Mouse (Mus musculus) olfactory bulb, adult 2 months (tissue): ENCODE results near the gene Adora2a. TPM values are rescaled to one million over a fixed set of nuclear protein-coding genes. Genes with fewer than 3 reads are reported as not detected.

Experiments used
- H3K27ac ChIP-seq: fragments of 200-500 bp; 2 replicates; pipeline ENCODE4 v1.5.1; 2012; ENCODE audit warnings: low read depth, low read length; ENCODE audit not compliant: insufficient read depth
- H3K4me1 ChIP-seq: fragments of 200-500 bp; 2 replicates; pipeline ENCODE4 v1.6.1; 2012; ENCODE audit warnings: low read length; ENCODE audit not compliant: control insufficient read depth, insufficient read depth
- H3K4me3 ChIP-seq: fragments of 200-500 bp; 2 replicates; pipeline ENCODE4 v1.5.1; 2012; ENCODE audit warnings: mild to moderate bottlenecking, low read depth, low read length, moderate library complexity; ENCODE audit not compliant: insufficient read depth
- CTCF ChIP-seq: fragments of 200-500 bp; IDR thresholded peaks from 2 replicates; pipeline ENCODE4 v1.5.1; 2012; ENCODE audit warnings: low read depth, mild to moderate bottlenecking, low read length, moderate library complexity; ENCODE audit not compliant: insufficient read depth
- POLR2A ChIP-seq: fragments of 200-500 bp; IDR thresholded peaks from 2 replicates; pipeline ENCODE4 v1.6.1; 2012; ENCODE audit warnings: mild to moderate bottlenecking, low read depth, low read length, moderate library complexity; ENCODE audit not compliant: insufficient read depth
- WGBS: fragments of 180-500 bp; shearing (Covaris S2); methylation state at CpG from one replicate; pipeline ENCODE4 v1.1.7; 2018; 5-methylcytosine and 5-hydroxymethylcytosine counted together
- polyA plus RNA-seq: library from polyadenylated mRNA; stranded (reverse); fragments of >200 nt; gene quantifications from 2 replicates; pipeline ENCODE4 v1.2.4, GENCODE M21; 2012; ENCODE audit warnings: low replicate concordance; ENCODE audit not compliant: missing spikeins, insufficient read depth, insufficient read length

The Adora2a gene
- polyA plus RNA-seq, 1 experiment = not detected

GRCm38 (mm10) chr10:75304049-75304405 lies 12.7 kb upstream of the Adora2a start:
- no peak overlapping the region for H3K4me3 ChIP-seq
- WGBS = 80% methylated on average over 5 of the region's 5 CpGs
- H3K27ac ChIP-seq = 0 out of 2 replicates have a peak overlapping the region, but pooled peaks have one; percentile 8
- TF ChIP-seq POLR2A (no peak), CTCF (no peak)
- peaks cover 13% of the 10 kb centered on the region for H3K4me1 ChIP-seq

DNA sequence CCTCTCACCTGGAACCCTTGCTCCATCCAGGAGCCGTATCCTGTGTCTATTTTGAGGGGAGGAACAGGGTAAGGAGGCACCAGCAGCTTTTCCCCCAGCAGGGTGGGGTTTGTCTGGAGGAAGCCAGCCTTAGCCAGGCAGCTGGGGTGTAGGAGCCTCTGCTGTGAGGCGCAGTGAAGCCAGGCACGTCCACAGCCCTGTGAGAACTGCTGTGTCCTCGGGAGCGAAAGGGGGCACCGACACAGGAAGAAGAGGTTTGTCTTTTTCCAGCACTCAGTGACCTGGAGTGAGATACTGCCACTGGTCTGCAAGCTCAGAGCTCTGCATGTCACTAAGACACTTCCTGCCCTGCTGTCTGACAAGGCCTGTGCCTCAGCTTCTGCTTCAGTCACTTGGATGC lies 12.3 kb upstream of the Adora2a start:
- WGBS = 42% methylated on average over 6 of the region's 6 CpGs
- H3K4me3 ChIP-seq = no peak overlapping the region
- H3K27ac ChIP-seq = 0 out of 2 replicates have a peak overlapping the region, but pooled peaks have one; percentile 8
- TF ChIP-seq POLR2A (no peak), CTCF (no peak)
- peaks cover 13% of the 10 kb centered on the region for H3K4me1 ChIP-seq

- Histone ChIP-seq H3K4me1 (peaks cover 13% of the 10 kb centered on the region), H3K27ac (no peak overlapping the region), H3K4me3 (no peak overlapping the region)
- WGBS = 95% methylated on average over 7 of the region's 7 CpGs
- TF ChIP-seq CTCF = no peak
- no peak for TF ChIP-seq POLR2A
Measured at GRCm38 (mm10) chr10:75307130-75307529, 9.5 kb upstream of the Adora2a start.

DNA sequence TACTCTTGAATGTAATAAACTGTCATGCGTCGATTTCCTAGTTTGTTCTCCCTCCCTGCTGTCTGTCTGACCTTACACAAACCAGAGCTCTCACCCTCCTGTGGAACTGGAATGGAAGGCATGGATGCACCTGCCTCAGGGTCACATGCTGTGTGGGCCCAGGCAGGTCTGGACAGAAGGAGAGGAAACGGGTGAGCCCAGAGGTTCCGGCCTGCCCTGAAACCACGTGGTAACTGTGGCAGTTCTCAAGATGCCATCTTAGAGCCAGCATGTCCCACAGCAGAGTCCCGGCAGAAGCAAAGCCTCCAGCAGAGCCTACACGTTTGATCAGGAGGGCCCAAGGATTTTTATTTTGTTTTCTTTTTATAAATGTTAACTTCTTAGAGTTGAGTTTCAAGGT lies 4.3 kb upstream of the Adora2a start:
- peaks cover 16% of the 10 kb centered on the region for H3K4me1 ChIP-seq
- 83% methylated on average over 7 of the region's 7 CpGs for WGBS
- H3K27ac ChIP-seq = no peak overlapping the region
- no peak for TF ChIP-seq CTCF
- TF ChIP-seq POLR2A = no peak
- no peak overlapping the region for H3K4me3 ChIP-seq

- WGBS = 72% methylated on average over 6 of the region's 6 CpGs
- TF ChIP-seq CTCF = no peak
- TF ChIP-seq POLR2A = no peak
- H3K4me3 ChIP-seq = no peak overlapping the region
Measured at GRCm38 (mm10) chr10:75314190-75314980, 2.3 kb upstream of the Adora2a start.

GRCm38 (mm10) chr10:75315756-75316155 lies 921 bp upstream of the Adora2a start:
- TF ChIP-seq POLR2A (no peak), CTCF (no peak)
- 41% methylated on average over 8 of the region's 8 CpGs for WGBS
- Histone ChIP-seq H3K27ac (no peak overlapping the region), H3K4me1 (peaks cover 19% of the 10 kb centered on the region), H3K4me3 (no peak overlapping the region)

More at GRCm38 (mm10) chr10:75314190-75314980, 2.3 kb upstream of the Adora2a start:
- no peak overlapping the region for H3K27ac ChIP-seq
- H3K4me1 ChIP-seq = peaks cover 19% of the 10 kb centered on the region

GRCm38 (mm10) chr10:75316472-75316871 lies 205 bp upstream of the Adora2a start:
- Histone ChIP-seq H3K4me3 (peak overlapping the region; percentile 51), H3K27ac (no peak overlapping the region), H3K4me1 (peaks cover 19% of the 10 kb centered on the region)
- WGBS = 5% methylated on average over 9 of the region's 9 CpGs
- TF ChIP-seq POLR2A (no peak), CTCF (no peak)

DNA sequence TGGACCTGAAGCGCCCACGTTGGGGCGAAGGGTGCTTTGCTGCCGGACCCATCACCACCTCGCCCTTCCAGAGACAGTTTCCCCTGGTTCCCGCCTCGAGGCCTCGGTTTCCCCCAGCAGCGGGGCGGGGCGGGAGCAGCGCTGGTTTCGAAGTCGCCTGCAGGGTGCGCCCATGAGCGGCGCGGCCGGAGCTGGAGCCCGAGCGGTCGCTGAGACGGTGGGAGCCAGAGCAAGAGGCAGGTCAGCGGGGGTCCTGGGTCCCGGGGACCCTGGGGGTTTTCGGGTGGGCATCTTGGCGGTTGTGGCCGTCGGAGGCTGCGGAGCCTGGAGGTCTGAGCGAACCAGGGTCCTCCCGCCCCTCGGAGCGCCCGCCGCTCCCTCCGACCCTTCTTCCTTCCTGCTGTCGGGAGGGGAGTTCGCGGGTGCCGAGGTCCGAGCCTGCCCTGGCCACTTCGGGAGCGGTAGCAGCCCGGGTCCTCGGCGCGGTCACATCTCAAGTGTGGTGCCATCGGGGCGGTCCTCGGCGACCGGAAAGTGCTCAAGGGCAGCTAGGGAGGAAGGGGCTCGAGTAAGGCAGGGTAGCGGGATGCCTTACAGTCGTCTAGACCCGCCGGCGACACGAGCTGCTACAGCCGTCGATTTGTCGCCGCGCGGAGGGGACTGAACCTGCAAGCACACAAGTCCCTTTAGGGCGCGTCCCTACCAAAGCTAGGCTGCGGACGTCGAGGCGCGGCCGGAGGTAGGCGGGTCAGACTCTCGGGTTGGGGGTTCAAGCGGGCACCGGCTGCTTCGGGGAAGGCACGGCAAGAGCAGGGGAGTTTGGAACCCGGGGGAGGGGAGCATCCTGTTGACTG lies 458 bp downstream of the Adora2a start:
- 1% methylated on average over 81 of the region's 81 CpGs for WGBS
- TF ChIP-seq CTCF = peak; percentile 67
- no peak for TF ChIP-seq POLR2A
- H3K27ac ChIP-seq = no peak overlapping the region
- H3K4me1 ChIP-seq = peaks cover 22% of the 10 kb centered on the region
- peak overlapping the region; percentile 51 for H3K4me3 ChIP-seq

DNA sequence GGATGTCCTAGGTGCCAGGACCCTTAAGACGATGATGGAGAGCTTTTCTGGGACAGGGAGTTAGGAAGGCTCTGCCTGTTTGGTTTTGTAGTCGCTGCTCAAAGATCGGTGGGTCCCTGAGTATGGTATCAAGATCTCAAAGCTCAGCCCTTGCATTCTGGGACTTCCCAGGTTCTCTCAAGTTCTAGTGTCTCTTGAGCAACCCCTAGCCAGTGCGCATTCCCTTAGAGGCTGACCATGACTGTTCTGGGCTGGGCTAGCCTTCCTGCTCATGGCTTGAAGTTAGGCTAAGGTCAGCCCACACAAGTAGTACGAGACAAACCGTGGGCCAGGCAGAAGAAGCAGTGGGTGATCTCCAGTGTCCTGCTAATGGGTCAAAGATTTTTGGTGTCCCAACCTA lies 1.5 kb downstream of the Adora2a start:
- H3K4me3 ChIP-seq = peak overlapping the region; percentile 51
- no peak for TF ChIP-seq CTCF
- peaks cover 22% of the 10 kb centered on the region for H3K4me1 ChIP-seq
- no peak overlapping the region for H3K27ac ChIP-seq
- 80% methylated on average over 6 of the region's 6 CpGs for WGBS
